Mouse (Mus musculus): Measurements from ENCODE around the gene Patl1. TPM values are rescaled to one million over a fixed set of nuclear protein-coding genes. Genes with fewer than 3 reads are reported as not detected.
"Not testable (repeated sequence)": the region's sequence is repeated elsewhere in the genome, so short reads cannot be mapped to it uniquely, and the experiment has no call there.

Gene Patl1
- polyA plus RNA-seq, 1 experiment = 13.9 TPM

DNA sequence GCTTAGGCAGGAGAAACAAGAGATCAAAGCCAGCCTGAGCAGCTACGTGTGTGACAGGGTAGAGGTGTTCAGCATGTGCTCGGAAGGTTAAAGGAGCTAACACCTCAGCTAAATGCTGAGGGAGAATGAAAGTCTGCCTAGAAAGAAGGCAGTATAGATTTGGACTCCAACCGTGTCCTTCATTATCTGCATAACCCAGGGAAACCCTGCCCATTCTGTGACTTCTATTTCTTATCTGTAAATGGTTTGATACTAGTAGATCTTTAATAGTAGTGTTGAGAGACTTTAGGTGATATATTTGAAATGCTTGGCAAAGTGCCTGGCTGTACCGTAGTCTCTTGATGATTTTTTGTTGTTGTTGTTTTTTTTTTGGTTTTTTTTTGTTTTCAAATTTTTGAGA, 63.5 kb downstream of the Patl1 start:
- Histone ChIP-seq H3K79me2 (ENCODE audit: control insufficient read depth, insufficient read depth) (no peaks in the 10 kb centered on the region), H3K4me2 (ENCODE audit: low read depth) (no peak overlapping the region), H3K27me3 (ENCODE audit: control insufficient read depth, insufficient read depth, insufficient read length) (no peaks in the 10 kb centered on the region), H3ac (ENCODE audit: control insufficient read depth, insufficient read length) (no peak overlapping the region), H3K4me3 (no peak overlapping the region), H3K36me3 (ENCODE audit: control insufficient read depth, insufficient read depth) (peaks cover 66% of the 10 kb centered on the region)
- no peak for TF ChIP-seq MYOG (IDR thresholded peaks at IDR 0.05; ENCODE audit: control insufficient read depth in 1 of 3, insufficient read depth in 1 of 3, insufficient read length in 2 of 3, low read depth in 2 of 3)
- TF ChIP-seq MAX (IDR thresholded peaks at IDR 0.05; ENCODE audit: low read depth) = no peak
- TF ChIP-seq REST (IDR thresholded peaks at IDR 0.05; ENCODE audit: insufficient read depth, insufficient read length) = no peak
- no peak for TF ChIP-seq CEBPB (IDR thresholded peaks at IDR 0.05; ENCODE audit: insufficient read depth, poor library complexity, severe bottlenecking)
- no peak for TF ChIP-seq USF1 (IDR thresholded peaks at IDR 0.05; ENCODE audit: low read depth)
- no peak for TF ChIP-seq POLR2A (IDR thresholded peaks at IDR 0.05; ENCODE audit: insufficient read length, low read depth)
- no peak for TF ChIP-seq TCF3 (IDR thresholded peaks at IDR 0.05; ENCODE audit: insufficient read length, low read depth)
- no peak for TF ChIP-seq TCF12 (IDR thresholded peaks at IDR 0.05; ENCODE audit: insufficient read depth, poor library complexity, severe bottlenecking)
- no peak for TF ChIP-seq POLR2AphosphoS2 (IDR thresholded peaks at IDR 0.05; ENCODE audit: insufficient read length, low read depth)
- TF ChIP-seq E2F4 (IDR thresholded peaks at IDR 0.05; ENCODE audit: insufficient read depth) = no peak
- no peak for TF ChIP-seq MYOD1 (IDR thresholded peaks at IDR 0.05; ENCODE audit: control insufficient read depth in 1 of 3, insufficient read length in 2 of 3, low read depth in 2 of 3)
- no peak for TF ChIP-seq SRF (IDR thresholded peaks at IDR 0.05; ENCODE audit: control insufficient read depth, insufficient read length, low read depth)

DNA sequence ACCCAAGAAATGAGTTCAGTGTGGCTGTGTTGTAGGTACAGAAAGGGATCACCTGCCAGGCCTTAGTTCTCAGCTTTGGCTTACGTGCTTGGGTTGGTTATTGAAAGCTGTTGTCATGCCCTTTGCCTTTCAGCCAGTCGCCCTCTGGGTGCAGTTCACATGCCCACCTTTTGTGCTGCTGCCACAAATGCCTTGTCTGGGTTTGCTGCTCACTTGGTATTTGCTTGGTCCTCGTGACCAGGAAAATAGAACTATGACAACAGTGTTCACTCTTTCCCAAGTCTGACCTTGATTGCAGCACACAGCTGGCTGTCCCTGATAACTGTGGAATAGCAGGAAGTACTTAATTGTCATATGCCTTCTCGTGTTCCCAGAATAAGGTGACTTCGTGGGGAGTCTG, 65.2 kb downstream of the Patl1 start:
- Histone ChIP-seq H3K36me3 (ENCODE audit: control insufficient read depth, insufficient read depth) (peaks cover 67% of the 10 kb centered on the region), H3K4me3 (no peak overlapping the region), H3ac (ENCODE audit: control insufficient read depth, insufficient read length) (no peak overlapping the region), H3K79me2 (ENCODE audit: control insufficient read depth, insufficient read depth) (no peaks in the 10 kb centered on the region), H3K4me2 (ENCODE audit: low read depth) (no peak overlapping the region), H3K27me3 (ENCODE audit: control insufficient read depth, insufficient read depth, insufficient read length) (no peaks in the 10 kb centered on the region)
- TF ChIP-seq TCF12 (IDR thresholded peaks at IDR 0.05; ENCODE audit: insufficient read depth, poor library complexity, severe bottlenecking) (no peak), CEBPB (IDR thresholded peaks at IDR 0.05; ENCODE audit: insufficient read depth, poor library complexity, severe bottlenecking) (no peak), USF1 (IDR thresholded peaks at IDR 0.05; ENCODE audit: low read depth) (no peak), TCF3 (IDR thresholded peaks at IDR 0.05; ENCODE audit: insufficient read length, low read depth) (no peak), REST (IDR thresholded peaks at IDR 0.05; ENCODE audit: insufficient read depth, insufficient read length) (no peak), MAX (IDR thresholded peaks at IDR 0.05; ENCODE audit: low read depth) (no peak), SRF (IDR thresholded peaks at IDR 0.05; ENCODE audit: control insufficient read depth, insufficient read length, low read depth) (no peak), MYOD1 (IDR thresholded peaks at IDR 0.05; ENCODE audit: control insufficient read depth in 1 of 3, insufficient read length in 2 of 3, low read depth in 2 of 3) (no peak), POLR2A (IDR thresholded peaks at IDR 0.05; ENCODE audit: insufficient read length, low read depth) (no peak), MYOG (IDR thresholded peaks at IDR 0.05; ENCODE audit: control insufficient read depth in 1 of 3, insufficient read depth in 1 of 3, insufficient read length in 2 of 3, low read depth in 2 of 3) (no peak), POLR2AphosphoS2 (IDR thresholded peaks at IDR 0.05; ENCODE audit: insufficient read length, low read depth) (no peak), E2F4 (IDR thresholded peaks at IDR 0.05; ENCODE audit: insufficient read depth) (no peak)

DNA sequence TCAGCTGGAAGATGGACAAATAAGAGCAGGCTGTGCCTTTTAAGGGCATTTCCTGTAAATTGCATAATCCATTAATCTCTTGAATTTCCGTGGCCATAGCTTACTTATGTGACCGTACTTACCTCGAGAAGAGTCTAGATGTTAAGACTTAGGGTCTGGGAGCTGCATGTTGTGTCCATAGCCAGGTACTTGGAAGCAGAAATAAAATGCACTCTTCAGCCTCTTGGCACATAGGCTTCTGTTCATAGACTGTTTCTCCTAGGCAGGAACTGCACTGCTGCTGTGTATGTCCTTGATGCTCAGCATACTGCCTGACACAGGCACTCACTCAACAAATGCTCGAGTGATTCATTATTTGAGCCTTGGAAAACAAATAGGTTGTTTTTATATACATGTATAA, 68.3 kb downstream of the Patl1 start:
- Histone ChIP-seq H3K36me3 (ENCODE audit: control insufficient read depth, insufficient read depth) (peaks cover 67% of the 10 kb centered on the region), H3K4me2 (ENCODE audit: low read depth) (no peak overlapping the region), H3K79me2 (ENCODE audit: control insufficient read depth, insufficient read depth) (no peaks in the 10 kb centered on the region), H3K27me3 (ENCODE audit: control insufficient read depth, insufficient read depth, insufficient read length) (no peaks in the 10 kb centered on the region), H3K4me3 (no peak overlapping the region), H3ac (ENCODE audit: control insufficient read depth, insufficient read length) (no peak overlapping the region)
- no peak for TF ChIP-seq TCF12 (IDR thresholded peaks at IDR 0.05; ENCODE audit: insufficient read depth, poor library complexity, severe bottlenecking)
- TF ChIP-seq CEBPB (IDR thresholded peaks at IDR 0.05; ENCODE audit: insufficient read depth, poor library complexity, severe bottlenecking) = no peak
- no peak for TF ChIP-seq MYOG (IDR thresholded peaks at IDR 0.05; ENCODE audit: control insufficient read depth in 1 of 3, insufficient read depth in 1 of 3, insufficient read length in 2 of 3, low read depth in 2 of 3)
- TF ChIP-seq SRF (IDR thresholded peaks at IDR 0.05; ENCODE audit: control insufficient read depth, insufficient read length, low read depth) = no peak
- no peak for TF ChIP-seq USF1 (IDR thresholded peaks at IDR 0.05; ENCODE audit: low read depth)
- no peak for TF ChIP-seq POLR2AphosphoS2 (IDR thresholded peaks at IDR 0.05; ENCODE audit: insufficient read length, low read depth)
- TF ChIP-seq POLR2A (IDR thresholded peaks at IDR 0.05; ENCODE audit: insufficient read length, low read depth) = no peak
- no peak for TF ChIP-seq REST (IDR thresholded peaks at IDR 0.05; ENCODE audit: insufficient read depth, insufficient read length)
- no peak for TF ChIP-seq MAX (IDR thresholded peaks at IDR 0.05; ENCODE audit: low read depth)
- TF ChIP-seq TCF3 (IDR thresholded peaks at IDR 0.05; ENCODE audit: insufficient read length, low read depth) = no peak
- TF ChIP-seq E2F4 (IDR thresholded peaks at IDR 0.05; ENCODE audit: insufficient read depth) = no peak
- no peak for TF ChIP-seq MYOD1 (IDR thresholded peaks at IDR 0.05; ENCODE audit: control insufficient read depth in 1 of 3, insufficient read length in 2 of 3, low read depth in 2 of 3)

DNA sequence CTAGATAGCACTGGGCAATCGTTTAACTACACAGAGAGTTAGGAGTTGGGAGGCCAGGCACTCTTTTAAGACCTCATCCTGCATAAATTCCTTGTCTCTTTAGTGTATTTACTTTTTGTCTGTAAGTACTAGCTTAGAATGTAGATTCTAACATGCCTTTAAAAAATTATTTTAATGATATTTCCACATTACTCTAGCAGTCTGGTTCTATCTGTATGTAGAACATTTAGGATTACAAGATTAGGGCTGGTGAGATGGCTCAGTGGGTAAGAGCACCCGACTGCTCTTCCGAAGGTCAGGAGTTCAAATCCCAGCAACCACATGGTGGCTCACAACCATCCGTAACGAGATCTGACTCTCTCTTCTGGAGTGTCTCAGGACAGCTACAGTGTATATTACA, 72.4 kb downstream of the Patl1 start:
- H3K27me3 ChIP-seq (ENCODE audit: control insufficient read depth, insufficient read depth, insufficient read length) = not testable (repeated sequence)

DNA sequence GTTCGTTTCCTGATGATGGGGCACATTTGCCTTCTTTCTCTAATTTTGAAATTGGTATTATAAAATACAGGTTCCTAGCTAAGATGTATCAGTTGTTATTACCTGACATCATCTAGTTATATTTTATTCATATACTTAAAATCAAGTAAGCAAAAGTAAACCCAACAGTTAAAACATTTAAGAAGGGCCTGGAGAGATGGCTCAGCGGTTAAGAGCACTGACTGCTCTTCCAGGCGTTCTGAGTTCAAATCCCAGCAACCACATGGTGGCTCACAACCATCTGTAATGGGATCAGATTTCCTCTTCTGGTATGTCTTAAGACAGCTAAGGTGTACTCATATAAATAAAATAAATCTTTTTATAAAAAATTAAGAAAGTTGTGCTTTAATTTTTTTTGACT, 75.6 kb downstream of the Patl1 start:
- TF ChIP-seq E2F4 (IDR thresholded peaks at IDR 0.05; ENCODE audit: insufficient read depth) (no peak), SRF (IDR thresholded peaks at IDR 0.05; ENCODE audit: control insufficient read depth, insufficient read length, low read depth) (no peak), TCF3 (IDR thresholded peaks at IDR 0.05; ENCODE audit: insufficient read length, low read depth) (no peak), MYOD1 (IDR thresholded peaks at IDR 0.05; ENCODE audit: control insufficient read depth in 1 of 3, insufficient read length in 2 of 3, low read depth in 2 of 3) (no peak), MAX (IDR thresholded peaks at IDR 0.05; ENCODE audit: low read depth) (no peak), USF1 (IDR thresholded peaks at IDR 0.05; ENCODE audit: low read depth) (no peak), CEBPB (IDR thresholded peaks at IDR 0.05; ENCODE audit: insufficient read depth, poor library complexity, severe bottlenecking) (no peak), TCF12 (IDR thresholded peaks at IDR 0.05; ENCODE audit: insufficient read depth, poor library complexity, severe bottlenecking) (no peak), MYOG (IDR thresholded peaks at IDR 0.05; ENCODE audit: control insufficient read depth in 1 of 3, insufficient read depth in 1 of 3, insufficient read length in 2 of 3, low read depth in 2 of 3) (no peak), POLR2AphosphoS2 (IDR thresholded peaks at IDR 0.05; ENCODE audit: insufficient read length, low read depth) (no peak), POLR2A (IDR thresholded peaks at IDR 0.05; ENCODE audit: insufficient read length, low read depth) (no peak), REST (IDR thresholded peaks at IDR 0.05; ENCODE audit: insufficient read depth, insufficient read length) (no peak)
- H3K79me2 ChIP-seq (ENCODE audit: control insufficient read depth, insufficient read depth) = no peaks in the 10 kb centered on the region
- no peak overlapping the region for H3K4me2 ChIP-seq (ENCODE audit: low read depth)
- H3K36me3 ChIP-seq (ENCODE audit: control insufficient read depth, insufficient read depth) = peaks cover 64% of the 10 kb centered on the region
- H3K4me3 ChIP-seq = no peak overlapping the region
- H3K27me3 ChIP-seq (ENCODE audit: control insufficient read depth, insufficient read depth, insufficient read length) = no peaks in the 10 kb centered on the region
- no peak overlapping the region for H3ac ChIP-seq (ENCODE audit: control insufficient read depth, insufficient read length)

More for the DNA sequence above, 72.4 kb downstream of the Patl1 start:
- not testable (repeated sequence) for H3K4me2 ChIP-seq (ENCODE audit: low read depth); H3K4me3 ChIP-seq; H3K79me2 ChIP-seq (ENCODE audit: control insufficient read depth, insufficient read depth); H3ac ChIP-seq (ENCODE audit: control insufficient read depth, insufficient read length)
- peaks cover 70% of the 10 kb centered on the region for H3K36me3 ChIP-seq (ENCODE audit: control insufficient read depth, insufficient read depth)
